In genomic region chr11:85329167-85329894, GRCm38 (mm10) we compare ENCODE assay signal across 8 mouse cellular contexts. TPM values are rescaled to one million over a fixed set of nuclear protein-coding genes. Genes with fewer than 3 reads are reported as not detected.
DNase-seq lines count a peak whose midpoint lies in the region; TF ChIP-seq lines count a peak whose summit lies in the region.
"Had no signal": no experiment of that assay in that cellular context is flagged by ENCODE, and none has a peak within 500 bp of the region (broad histone marks: within the 10 kb centered on the region; RNA-seq: fewer than 3 reads in every experiment).

No protein-coding gene starts in this region.

- H3K4me3 ChIP-seq in kidney, adult 2 months (ENCODE audit: insufficient read depth, low read depth, low read length), result no peak overlapping the region
- H3K4me3 ChIP-seq: liver, embryonic 13.5 days had no signal

- H3K27me3 ChIP-seq in kidney, adult 2 months (replicated peaks; ENCODE audit: control insufficient read depth, insufficient read depth, low read length), result no peaks in the 10 kb centered on the region
- H3K27me3 ChIP-seq: liver, embryonic 13.5 days had no signal

- no peaks in the 10 kb centered on the region; the same call in 1 of the 2 replicates for H3K36me3 ChIP-seq in kidney, adult 2 months (ENCODE audit: control insufficient read depth, insufficient read depth, low read length)

- intact Hi-C loops in heart, postnatal 36 days (cut with DNase I), result no loop called here

- TF ChIP-seq CTCF in kidney, adult 2 months (conservative IDR thresholded peaks at IDR 0.05; ENCODE audit: insufficient read depth, insufficient read length, low read depth, low read length), result no peak

- WGBS in kidney, adult 2 months, result 78% methylated on average over 7 of the region's 7 CpGs

- H3K27ac ChIP-seq in kidney, adult 2 months (ENCODE audit: insufficient read depth, low read depth, low read length), result 0 out of 2 replicates have a peak overlapping the region, but pooled peaks have one; percentile 55
- H3K27ac ChIP-seq: liver, embryonic 13.5 days had no signal

- TF ChIP-seq POLR2A in kidney, adult 2 months (IDR thresholded peaks at IDR 0.05; ENCODE audit: low read depth, low read length), result no peak

- DNase-seq in kidney, adult 2 months, result peak; percentile 36
- DNase-seq in kidney, adult 11 months, result no peak
- DNase-seq in brain, adult 2 months (ENCODE audit: low read depth, low spot score), result peak; percentile 98
- peak; percentile 59 for DNase-seq in brain, embryonic 18.5 days (ENCODE audit: low read depth, low spot score)
- DNase-seq in heart, postnatal 36 days, result peak; percentile 24 to 30
- DNase-seq in retina, postnatal 1 day, result no peak
- no peak for DNase-seq in MN1 (ENCODE audit: low spot score)
- DNase-seq: liver, embryonic 13.5 days had no signal

- no peaks in the 10 kb centered on the region for H3K4me1 ChIP-seq in kidney, adult 2 months (ENCODE audit: control insufficient read depth, insufficient read depth, low read length)

RNA-seq across cellular contexts. Expression of gene Ppm1d, which starts 18.3 kb away (rescaled TPM):
- 5.8 and 6.3 TPM in 2 replicates for polyA plus RNA-seq in kidney, adult 2 months (2012; rRNA removed)
- 10 to 100 TPM; 10.5 to 11.3 TPM for total RNA-seq in heart, postnatal 36 days (2021)

RNA-seq across cellular contexts. Expression of gene Bcas3, which starts 23.6 kb away (rescaled TPM):
- polyA plus RNA-seq in kidney, adult 2 months (2012; rRNA removed), result 47.3 and 48.1 TPM in 2 replicates
- 10 to 100 TPM; 35.8 to 48.8 TPM for total RNA-seq in heart, postnatal 36 days (2021)

Comparison
In these comparisons a context has a peak if more than half of its experiments do, and no peak if none do; other contexts are left out.
1. DNase-seq: peak in kidney, adult 2 months (single experiment), brain, adult 2 months (single experiment), brain, embryonic 18.5 days (single experiment) and heart, postnatal 36 days (2 of 2); none in kidney, adult 11 months (single experiment), retina, postnatal 1 day (single experiment) and MN1 (single experiment).